Mouse (Mus musculus): Measurements from ENCODE around the gene Ankrd65.
"Not testable (repeated sequence)": the region's sequence is repeated elsewhere in the genome, so short reads cannot be mapped to it uniquely, and the experiment has no call there.

The Ankrd65 gene

DNA sequence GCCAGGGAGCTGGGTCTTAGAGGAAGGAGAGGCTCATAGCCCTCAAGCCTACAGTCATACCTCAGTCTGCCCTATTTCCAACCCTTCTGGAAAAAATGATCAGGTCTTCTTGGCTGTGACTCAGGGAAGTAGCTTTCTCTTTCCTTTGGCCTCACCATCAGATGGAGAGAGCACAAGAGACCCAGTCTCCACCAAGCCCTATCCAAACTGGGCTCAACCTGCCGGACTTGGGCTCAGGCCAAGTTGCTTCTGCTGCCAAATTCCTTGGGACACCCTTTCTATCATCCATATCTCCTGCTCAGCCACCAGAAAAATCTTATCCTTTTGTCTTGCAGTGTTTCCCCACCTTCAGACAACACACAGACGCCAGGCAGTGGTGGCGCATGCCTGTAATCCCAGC, 14.4 kb upstream of the Ankrd65 start:
- DNase-seq = peak; percentile 36

DNA sequence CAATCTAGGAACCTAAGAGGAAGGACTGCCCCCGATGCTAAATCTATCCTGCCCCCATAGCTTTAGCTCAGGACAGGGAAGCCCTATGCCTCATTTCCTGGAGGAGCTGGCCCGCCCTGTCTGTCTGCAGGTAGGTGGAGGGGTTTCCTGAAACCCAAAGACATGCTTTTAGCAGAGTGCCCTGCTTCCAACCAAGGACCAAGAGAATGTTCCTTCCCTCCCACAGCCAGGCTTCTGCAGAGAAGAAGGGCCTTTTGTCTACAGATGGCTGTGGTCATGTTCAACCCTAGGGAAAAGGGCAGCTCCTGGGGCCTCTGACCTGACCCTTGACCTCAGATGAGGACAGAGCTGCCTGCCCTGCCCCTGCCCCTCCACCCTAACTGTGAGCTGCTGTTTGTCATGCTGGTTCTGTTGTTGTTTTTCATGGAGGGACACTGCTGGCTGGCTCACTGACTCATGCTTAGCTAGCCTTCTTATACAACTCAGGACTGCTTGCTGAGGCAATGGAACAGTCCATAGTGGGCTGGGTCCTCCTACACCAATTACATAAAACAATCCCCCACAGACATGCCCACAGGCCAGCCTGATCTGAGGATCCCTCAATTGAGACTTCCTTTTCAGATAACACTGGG, 13.4 kb upstream of the Ankrd65 start:
- no peak for DNase-seq

DNA sequence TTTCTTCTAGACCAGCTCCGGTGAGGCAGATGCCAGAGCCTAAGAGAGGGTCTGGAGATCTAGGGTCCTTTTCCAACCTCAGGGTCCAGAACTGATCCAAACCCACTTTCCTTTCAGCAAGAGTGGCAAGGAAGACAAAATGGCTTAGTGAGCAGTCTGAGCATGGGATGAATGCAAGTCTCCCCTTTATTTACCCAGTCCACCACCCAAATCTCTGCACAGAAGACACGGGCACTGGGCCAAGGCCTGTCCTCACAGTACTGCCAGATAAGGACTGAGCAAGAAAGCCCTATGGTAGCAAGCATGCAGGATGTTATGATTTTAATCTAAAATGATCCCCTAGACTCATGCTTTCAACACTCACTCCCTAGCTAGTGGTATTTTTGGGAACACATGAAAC, 12.4 kb upstream of the Ankrd65 start:
- no peak for DNase-seq

DNA sequence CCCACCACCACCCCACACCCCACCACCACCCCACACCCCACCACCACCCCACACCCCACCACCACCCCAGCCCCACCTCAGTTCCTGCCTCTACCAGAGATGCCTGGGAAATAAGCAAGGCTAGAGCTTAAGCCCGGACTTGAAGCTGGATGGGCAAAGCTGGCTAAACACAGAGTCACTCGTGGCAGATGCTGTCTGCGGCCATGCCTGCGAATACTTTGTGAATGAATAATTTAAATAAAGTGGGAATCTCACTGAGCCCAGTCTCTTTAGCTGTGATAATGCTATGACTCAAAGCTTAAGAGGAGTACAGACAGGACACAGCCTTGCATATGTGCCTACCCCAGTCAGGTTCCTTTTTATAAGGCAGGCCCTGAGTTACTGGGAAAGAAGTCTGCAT, 10.7 kb upstream of the Ankrd65 start:
- DNase-seq = no peak

DNA sequence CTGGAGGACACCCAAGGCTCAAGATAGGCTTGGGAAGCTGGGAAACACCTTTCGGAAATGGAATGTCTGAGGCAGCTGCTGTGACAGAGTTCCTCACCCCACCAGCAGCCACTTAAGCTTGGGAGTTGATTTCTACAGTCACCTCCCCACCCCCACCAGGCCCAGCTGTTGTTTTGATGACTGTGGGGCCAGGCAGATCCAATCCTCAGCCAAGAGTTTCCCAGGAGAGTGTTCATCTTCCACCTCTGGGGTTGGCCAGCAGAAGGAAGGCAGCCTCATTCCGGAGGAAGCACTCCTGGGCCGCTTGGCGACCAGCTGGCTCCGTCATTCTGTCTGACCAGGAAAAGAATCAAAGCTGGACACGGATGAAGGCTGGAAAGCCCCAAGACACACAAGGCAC, 9.3 kb upstream of the Ankrd65 start:
- peak; percentile 74 for DNase-seq

DNA sequence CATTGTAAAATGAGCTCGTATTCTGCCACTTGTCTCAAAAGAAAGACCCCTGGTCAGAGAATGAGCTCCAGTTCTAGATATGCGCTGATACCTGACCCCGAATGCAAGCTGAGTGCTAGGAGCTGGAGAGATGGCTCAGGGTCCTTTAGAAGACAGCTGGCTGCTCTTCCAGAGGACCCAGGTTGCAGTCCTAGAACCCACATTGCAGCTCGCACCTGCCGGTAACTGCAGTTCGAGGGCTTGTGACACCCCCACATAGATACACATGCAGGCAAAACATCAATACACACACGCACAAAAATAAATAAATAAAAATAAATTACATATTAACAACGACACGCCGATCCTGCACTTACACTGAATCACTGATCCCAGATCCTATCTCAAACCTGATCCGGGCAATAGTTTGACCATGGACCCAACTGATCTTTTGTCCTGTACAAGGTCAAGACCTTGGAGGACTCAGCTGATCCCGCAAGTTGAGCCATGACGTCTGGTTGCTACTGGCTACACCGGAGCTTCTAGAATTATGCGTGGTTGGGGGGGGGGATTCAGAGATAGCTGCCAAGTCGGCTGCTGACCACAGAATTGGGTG, 6.7 kb upstream of the Ankrd65 start:
- peak; percentile 67 for DNase-seq

DNA sequence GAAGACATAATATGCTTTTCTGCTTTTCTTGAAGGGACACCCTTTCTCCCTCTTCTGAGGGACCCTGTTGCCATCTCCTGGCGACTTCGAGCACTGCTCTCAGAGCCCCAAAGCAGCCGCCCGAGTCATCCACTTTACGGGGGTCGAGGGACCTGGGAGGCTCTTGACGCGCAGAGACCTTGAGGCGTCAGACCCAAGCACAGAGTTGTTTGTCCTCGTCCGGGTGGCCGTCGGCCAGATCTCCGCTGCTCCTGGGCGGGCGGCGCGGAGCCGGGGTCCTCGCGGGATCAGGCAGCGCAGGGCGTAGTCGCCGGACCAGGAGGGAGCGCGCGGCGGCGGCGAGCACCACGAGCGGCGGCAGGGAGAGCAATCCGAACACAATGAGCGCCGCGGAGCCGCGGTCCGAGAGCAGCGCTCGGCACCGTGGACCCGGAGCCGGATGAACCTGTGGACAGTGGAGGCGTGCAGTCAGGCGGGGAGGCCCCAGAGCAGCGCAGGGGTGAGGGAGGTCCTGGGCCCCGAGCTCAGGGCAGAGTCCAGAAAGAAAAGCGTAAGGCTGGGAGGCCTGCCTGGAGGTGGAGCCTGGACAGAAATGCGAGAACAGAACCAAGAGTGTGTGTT, 6.0 kb upstream of the Ankrd65 start:
- peak; percentile 90 for DNase-seq

DNA sequence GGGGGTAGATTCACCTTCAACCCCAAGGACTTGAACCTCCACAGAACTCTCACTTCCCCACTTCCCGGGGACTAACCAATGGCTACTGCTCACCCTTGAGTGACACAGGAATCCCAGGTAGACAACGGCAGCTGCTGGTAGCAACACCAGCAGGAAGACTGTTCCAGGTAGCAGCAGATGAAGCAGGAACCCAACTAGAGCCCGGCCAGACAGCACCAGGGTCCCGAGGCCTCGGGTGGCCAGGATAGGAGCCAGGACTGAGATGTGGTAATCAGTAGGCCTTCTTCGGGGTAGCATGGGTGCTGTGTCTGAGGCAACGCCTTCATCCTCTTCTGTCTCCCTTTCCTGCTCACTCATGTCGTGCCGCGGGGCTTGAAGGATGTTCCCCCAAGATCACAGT, 5.0 kb upstream of the Ankrd65 start:
- no peak for DNase-seq

DNA sequence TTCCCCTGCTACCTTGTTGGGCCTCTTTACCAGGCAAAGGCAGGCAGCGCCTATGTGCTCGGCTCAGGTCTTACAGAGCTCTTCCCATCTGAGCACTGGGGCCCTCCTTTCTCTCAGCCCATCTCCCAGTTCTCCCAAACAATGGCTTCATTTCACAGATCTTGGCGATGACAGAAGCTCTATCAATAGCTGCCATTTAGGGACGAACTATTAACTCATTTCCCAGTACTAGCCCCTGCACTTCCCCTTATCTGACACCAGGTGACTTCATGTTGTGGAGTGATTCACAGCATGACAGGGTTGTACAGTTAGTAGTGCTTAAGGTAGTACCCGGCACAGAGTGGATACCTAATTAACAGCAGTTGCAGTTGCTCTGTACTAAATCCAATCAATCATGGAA, 4.4 kb upstream of the Ankrd65 start, which contains the start of gene Tmem88b:
Tmem88b (minus strand) TSS at position 56 of the 400 bp plus-strand sequence.
- no peak for DNase-seq

DNA sequence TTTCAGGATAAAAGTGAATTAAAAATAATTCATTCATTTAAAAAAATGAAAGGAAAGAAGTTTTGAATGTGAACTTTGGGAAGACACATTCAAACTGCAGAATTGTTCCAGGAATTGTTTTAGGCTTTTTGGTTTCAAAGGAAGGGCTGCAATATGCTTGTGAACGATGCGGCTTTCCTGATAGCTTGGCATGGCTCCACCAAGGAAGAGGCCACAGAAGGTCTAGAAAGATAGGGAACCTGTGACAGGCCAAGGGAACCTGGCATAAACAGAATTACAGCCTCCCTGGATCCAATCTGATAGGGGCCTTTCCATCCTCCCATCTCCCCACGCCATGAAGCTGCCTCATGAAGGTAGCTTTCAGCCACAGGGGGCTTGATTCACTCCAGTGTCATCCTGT, 1.9 kb upstream of the Ankrd65 start:
- no peak for DNase-seq

DNA sequence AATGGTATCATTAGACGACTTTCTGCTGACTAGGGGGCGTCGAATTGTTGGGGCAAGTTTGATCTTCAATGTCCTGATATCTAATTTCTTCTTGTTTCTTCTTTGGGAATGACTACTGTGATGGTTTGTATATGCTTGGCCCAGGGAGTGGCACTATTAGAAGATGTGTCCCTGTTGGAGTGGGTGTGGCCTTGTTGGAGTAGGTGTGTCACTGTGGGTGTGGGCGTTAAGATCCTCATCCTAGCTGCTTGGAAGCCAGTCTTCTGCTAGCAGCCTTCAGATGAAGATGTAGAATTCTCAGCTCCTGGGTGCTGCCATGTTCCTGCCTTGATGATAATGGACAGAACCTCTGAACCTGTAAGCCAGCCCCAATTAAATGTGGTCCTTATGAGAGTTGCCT, 1.4 kb upstream of the Ankrd65 start:
- not testable (repeated sequence) for DNase-seq

DNA sequence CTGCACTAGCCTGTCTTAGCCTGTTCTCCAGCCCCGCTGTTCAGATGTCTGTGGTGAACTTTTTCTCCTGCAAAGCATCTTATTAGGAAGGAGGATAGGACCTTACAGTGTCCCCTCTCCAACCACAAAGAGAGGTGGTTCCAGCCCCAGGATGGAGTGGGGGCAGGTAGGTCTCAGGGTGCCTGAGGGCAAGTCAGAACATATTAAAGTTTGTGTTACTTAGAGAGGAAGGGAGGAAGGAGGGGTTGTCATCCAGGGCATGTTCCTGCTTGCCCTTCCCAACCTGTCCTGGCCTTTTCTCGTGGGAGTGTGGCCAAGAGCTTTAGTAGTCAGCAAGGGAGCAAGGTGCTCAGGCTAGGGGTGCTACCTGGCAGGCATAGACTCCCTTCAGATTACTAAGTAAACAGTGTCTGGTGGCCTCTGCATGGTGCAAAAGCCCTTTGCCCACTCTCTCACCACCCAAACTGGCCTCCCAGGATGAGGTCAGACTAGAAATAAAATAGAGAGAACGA, 467 bp downstream of the Ankrd65 start:
- DNase-seq = peak; percentile 70

DNA sequence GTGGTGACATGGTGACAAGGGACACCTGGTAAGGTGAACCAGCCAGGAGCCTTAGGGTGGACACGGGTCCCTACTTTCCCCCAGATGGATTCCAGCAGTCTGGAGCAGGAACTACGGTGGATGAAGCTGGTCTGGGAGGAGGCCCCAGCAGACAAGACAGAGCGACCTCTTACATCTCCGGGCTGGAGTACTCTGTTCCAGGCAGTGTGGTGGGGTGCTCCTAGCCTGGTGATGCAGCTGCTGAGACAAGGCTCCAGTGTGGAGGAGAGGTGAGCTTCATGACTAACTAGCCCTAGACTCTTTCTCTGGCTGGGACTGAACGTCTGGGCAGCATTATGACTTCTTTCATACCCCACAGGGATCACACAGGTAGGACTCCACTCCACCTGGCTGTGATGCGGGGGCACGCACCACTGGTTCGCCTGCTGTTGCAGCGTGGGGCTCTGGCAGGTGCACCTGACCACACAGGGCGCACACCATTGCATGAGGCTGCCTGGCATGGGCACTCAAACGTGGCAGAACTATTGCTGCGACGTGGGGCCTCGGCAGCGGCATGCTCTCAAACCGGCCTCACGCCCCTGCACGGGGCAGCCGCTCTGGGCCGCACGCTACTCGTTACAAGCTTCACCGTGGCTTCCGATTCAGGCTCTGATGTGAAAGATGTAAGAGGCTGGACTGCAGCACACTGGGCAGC, 1.1 kb downstream of the Ankrd65 start:
- DNase-seq = peak; percentile 31

DNA sequence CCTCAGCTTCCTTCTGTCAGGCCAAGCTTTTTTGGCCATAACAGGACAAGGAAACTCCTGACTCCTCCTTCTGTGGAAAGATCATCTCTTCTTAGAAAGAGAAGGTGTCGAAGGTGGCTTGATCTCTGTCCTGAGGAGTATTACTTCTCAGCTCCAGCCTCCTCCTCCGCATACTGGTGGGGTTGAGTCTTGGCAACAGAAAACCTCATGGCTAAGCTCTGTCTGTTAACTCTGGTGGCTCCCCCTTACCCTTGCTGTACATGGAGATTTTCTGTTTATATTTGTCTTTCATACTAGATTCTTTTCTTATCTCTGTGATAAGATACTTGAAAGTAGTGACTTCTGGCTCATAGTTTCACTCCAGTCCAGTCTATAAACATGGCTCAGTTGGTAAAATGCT, 3.5 kb downstream of the Ankrd65 start:
- DNase-seq = no peak

DNA sequence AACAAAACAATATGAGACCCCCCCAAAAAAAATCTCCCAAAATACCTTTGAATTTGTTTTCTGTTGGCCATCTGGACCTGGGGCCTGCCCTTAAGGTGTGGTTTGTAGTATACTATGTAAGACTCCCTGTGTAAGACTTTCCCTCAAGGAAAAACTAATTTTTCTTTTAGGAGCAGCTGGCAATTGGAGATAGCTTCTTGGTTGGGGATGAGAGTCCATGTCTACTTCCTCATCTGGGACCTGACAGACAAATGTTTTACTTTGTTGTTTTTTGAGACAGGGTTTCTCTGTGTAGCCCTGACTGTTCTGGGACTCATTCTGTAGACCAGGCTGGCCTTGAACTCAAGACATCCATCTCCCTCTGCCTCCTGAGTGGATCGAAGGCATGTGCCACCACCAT, 11.8 kb downstream of the Ankrd65 start:
- no peak for DNase-seq

DNA sequence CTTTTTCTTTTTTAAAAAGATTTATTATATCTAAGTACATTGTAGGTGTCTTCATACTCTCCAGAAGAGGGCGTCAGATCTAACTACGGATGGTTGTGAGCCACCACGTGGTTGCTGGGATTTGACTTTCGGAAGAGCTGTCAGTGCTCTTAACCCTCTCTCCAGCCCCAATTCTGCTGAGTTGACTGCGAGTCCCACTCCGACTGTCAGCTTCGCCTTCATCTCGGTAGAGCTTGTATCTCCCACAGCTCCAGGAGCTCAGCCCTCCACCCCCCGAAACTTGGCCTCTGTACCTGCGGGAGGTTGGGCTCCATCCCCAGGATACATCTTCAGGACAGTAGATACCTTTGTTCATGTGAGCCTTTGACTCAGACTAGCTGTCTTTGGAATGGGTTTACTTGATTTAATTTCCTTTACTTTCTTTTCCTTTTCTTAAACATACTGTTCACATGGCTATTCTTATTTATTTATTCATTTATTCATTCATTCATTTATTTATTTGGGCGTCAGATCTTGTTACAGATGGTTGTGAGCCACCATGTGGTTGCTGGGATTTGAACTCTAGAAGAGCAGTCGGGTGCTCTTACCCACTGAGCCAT, 12.6 kb downstream of the Ankrd65 start, which contains the start of gene Mrpl20:
Mrpl20 (plus strand) TSS at position 138 of the 599 bp plus-strand sequence.
- no peak for DNase-seq

DNA sequence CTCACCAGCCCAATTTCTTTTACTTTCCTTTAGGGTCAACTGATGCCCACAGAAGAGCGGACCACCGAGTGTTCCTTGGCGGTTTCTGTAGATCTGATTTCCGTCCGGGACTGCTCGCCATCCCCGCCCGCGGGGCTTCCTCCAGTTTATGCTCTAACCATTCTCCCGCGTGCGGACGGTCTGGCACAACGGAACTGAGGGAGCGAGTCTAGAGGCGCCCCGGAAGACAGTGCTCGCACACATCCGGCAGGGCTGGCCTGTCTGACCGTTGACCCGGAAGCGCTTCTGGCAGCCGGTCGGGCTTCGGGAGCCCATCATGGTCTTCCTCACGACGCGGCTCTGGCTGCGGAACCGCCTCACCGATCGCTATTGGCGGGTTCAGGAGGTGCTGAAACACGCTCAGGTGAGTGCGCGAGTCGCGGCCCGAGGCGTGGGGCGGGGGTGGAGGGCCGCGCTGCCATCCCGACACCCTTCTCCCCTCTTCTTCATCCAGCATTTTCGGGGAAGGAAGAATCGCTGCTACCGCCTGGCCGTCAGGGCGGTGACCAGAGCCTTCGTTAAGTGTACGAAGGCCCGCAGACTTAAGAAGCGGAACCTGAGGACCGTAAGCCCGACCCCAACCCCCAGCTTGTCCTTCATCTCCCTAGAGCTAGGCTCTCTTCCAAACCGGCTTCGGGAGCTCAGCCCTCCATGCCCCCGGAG, 13.3 kb downstream of the Ankrd65 start:
- DNase-seq = peak; percentile 91

DNA sequence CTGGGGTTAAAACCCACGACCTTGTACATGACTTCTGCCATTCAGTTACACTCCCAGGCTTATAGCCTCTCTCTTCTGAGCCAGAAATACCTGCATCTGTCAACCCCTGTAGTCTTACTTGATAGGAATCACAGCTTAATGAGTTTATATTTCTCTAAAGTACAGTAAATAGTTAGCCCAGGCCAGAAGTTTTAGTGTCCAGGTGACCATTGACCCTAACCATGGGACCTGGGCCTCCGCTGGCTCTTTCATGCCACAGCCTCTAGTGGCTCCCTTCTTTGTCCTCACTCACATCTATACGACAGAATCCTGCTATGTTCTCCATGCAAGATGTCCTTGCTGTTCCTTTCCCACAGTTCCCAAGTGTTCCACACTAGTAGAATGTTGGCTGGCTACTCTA, 17.6 kb downstream of the Ankrd65 start:
- no peak for DNase-seq

DNA sequence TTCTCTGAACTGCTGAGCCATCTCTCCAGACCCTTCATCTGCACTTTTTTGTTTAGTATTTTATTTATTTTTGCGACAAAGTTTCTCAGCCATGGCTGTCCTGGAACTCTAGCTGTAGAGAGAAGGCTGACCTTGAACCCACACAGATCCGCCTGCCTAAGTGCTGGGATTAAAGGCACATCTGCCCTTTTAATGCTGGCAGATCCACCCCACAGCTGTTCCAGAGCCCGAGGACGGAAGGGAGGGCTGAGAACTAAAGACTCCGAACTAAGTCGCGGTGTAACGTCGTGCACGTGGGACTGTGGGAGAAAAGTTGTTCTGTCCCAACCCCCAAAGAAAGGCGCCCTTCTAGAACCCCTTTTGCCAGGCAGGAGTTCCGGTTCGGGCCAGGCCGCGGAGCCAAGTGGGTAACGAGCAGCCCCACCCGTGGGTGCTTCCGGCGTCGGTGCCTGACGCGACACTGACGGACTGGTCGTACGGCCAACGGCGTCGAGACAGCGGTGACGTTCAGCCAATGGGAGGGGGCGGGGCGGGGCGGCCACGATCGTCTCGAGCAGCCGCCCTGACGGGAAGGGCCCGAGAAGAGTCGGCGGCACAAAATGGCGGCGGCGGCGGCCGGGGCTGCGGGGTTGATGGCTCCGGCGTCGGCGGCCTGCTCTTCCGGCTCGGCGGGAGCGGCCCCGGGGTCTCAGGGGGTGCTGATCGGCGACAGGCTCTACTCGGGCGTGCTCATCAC, 21.9 kb downstream of the Ankrd65 start, which contains the start of gene Ccnl2:
Ccnl2 (plus strand) TSS at position 561 of the 736 bp plus-strand sequence.
- peak; percentile 94 for DNase-seq

DNA sequence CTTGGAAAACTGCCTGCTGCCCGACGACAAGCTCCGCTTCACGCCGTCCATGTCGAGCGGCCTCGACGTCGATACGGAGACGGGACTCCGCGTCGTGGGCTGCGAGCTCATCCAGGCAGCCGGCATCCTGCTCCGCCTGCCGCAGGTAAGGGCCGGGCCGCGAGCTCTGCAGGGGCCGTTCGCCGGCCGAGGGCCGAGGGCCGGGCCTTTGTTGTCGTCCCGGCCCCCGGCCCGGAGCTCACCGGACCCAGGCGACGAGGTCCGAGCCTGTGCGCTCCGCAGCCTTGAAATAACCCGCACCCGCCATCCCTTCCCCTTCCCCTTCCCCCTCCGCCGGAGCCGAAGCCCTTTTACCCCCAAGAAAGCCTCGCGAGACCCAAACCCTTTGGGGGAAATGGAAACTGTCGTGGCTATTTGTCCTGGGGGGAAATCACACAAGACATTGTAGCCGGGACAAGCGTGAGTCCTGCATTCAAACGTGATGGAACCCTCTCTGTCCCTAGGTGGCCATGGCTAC, 22.5 kb downstream of the Ankrd65 start:
- no peak for DNase-seq

DNA sequence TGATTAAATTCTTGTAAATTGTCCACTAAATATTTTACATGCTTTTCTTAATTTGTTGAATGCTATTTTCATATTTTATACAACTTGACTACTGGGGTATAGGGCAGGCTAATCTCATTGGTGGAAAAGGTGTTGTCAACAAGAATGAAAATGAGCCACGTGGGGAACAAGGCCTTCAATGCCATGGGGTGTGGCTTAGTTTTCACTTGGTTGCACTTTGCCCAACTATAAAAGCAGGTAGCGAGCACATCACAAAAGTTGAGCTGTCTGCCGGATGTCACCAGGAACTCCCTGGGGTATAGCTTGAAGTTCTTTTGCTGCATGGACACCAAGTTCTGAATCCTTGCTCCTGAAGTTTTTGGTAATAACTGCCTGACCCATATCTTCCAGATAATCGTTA, 27.3 kb downstream of the Ankrd65 start:
- DNase-seq = no peak

Data from kidney, adult 11 months (tissue).